Mouse (Mus musculus): ENCODE data around the gene Cald1.

GRCm38 (mm10) chr6:34655719-34656118 is 57.4 kb downstream of the Cald1 start:
- no peak for TF ChIP-seq POLR2A (IDR thresholded peaks at IDR 0.05; ENCODE audit: insufficient read depth, low read length)
- no peak for TF ChIP-seq CTCF (IDR thresholded peaks at IDR 0.05; ENCODE audit: low read depth, low read length)
- no peak for TF ChIP-seq EP300 (IDR thresholded peaks at IDR 0.05; ENCODE audit: insufficient read depth, low read depth, low read length)

Measured in ES-Bruce4 (cell line).